Mouse (Mus musculus) heart, postnatal 10 days (tissue): ENCODE measurements around the gene Zbtb12. TPM values are rescaled to one million over a fixed set of nuclear protein-coding genes. Genes with fewer than 3 reads are reported as not detected.
A peak's percentile ranks its signal among the peaks of the same experiment; 100 is the strongest.

ENCODE experiments used
- DNase-seq, 2 experiments: peaks; one replicate each; pipeline ENCODE4 v3.0.0; 2021
- intact Hi-C: fragments of 180-260 bp; cut with DNase I; formaldehyde crosslinking; loops from one replicate; pipeline ENCODE4 v1.15.1; 2025
- total RNA-seq, 2 experiments: library from RNA; stranded (reverse); gene quantifications; 2 replicates each; pipeline ENCODE4 v1.2.3; 2021

Gene Zbtb12
- total RNA-seq, 2 experiments from 2014 or later: 5.5 to 9.3 TPM

GRCm38 (mm10) chr17:34862416-34863081 lies 16.7 kb upstream of the Zbtb12 start, which contains the start of gene Cfb:
Gene Cfb, minus strand, starts transcription at chr17:34862518.
- no peak for DNase-seq
- intact Hi-C loops: no loop called here

- DNase-seq: no peak
- intact Hi-C loops: no loop called here
Observed at GRCm38 (mm10) chr17:34865981-34866380, 13.3 kb upstream of the Zbtb12 start.

GRCm38 (mm10) chr17:34874321-34874720 lies 5.0 kb upstream of the Zbtb12 start:
- intact Hi-C loops: no loop called here
- DNase-seq: no peak

GRCm38 (mm10) chr17:34881166-34881565 lies 1.9 kb downstream of the Zbtb12 start:
- intact Hi-C loops: no loop called here
- no peak for DNase-seq

- no peak for DNase-seq
- intact Hi-C loops: no loop called here
Observed at GRCm38 (mm10) chr17:34881683-34882310, 2.5 kb downstream of the Zbtb12 start, which contains the start of gene Gm20547. Gene Gm20547, minus strand, starts transcription at chr17:34882042.

GRCm38 (mm10) chr17:34883332-34883731 lies 4.0 kb downstream of the Zbtb12 start:
- intact Hi-C loops: no loop called here
- DNase-seq: no peak

GRCm38 (mm10) chr17:34884704-34885103 lies 5.4 kb downstream of the Zbtb12 start:
- no peak for DNase-seq
- intact Hi-C loops: no loop called here

- intact Hi-C loops: no loop called here
- DNase-seq: no peak
Observed at GRCm38 (mm10) chr17:34885615-34886014, 6.3 kb downstream of the Zbtb12 start.

- intact Hi-C loops: no loop called here
- no peak for DNase-seq
Observed at GRCm38 (mm10) chr17:34887942-34888341, 8.7 kb downstream of the Zbtb12 start.

GRCm38 (mm10) chr17:34890074-34890743 lies 10.9 kb downstream of the Zbtb12 start:
- intact Hi-C loops: no loop called here
- DNase-seq: no peak

- DNase-seq: no peak
- intact Hi-C loops: no loop called here
Observed at GRCm38 (mm10) chr17:34891377-34891776, 12.1 kb downstream of the Zbtb12 start.

GRCm38 (mm10) chr17:34893072-34893824 lies 14.0 kb downstream of the Zbtb12 start:
- intact Hi-C loops: loop anchor here (2.0 kb wide), 1 partner anchor 36 kb away; no protein-coding TSS in a partner anchor
- DNase-seq: no peak

GRCm38 (mm10) chr17:34894074-34894597 lies 14.9 kb downstream of the Zbtb12 start:
- peak; percentile 94 to 96 for DNase-seq
- intact Hi-C loops: no loop called here

- peak; percentile 59 to 65 for DNase-seq
Observed at GRCm38 (mm10) chr17:34894801-34895530, 15.7 kb downstream of the Zbtb12 start.

GRCm38 (mm10) chr17:34895724-34896123 lies 16.4 kb downstream of the Zbtb12 start:
- no peak for DNase-seq
- intact Hi-C loops: no loop called here

More at GRCm38 (mm10) chr17:34894801-34895530, 15.7 kb downstream of the Zbtb12 start:
- intact Hi-C loops: no loop called here

- no peak for DNase-seq
- intact Hi-C loops: no loop called here
Observed at GRCm38 (mm10) chr17:34896366-34896765, 17.1 kb downstream of the Zbtb12 start.

- intact Hi-C loops: no loop called here
Observed at GRCm38 (mm10) chr17:34897373-34898159, 18.3 kb downstream of the Zbtb12 start.

GRCm38 (mm10) chr17:34898160-34898586 lies 18.9 kb downstream of the Zbtb12 start, which contains the start of the genes C2 and Ehmt2:
Gene C2, minus strand, starts transcription at chr17:34898265.
Gene Ehmt2, plus strand, starts transcription at chr17:34898469.
- intact Hi-C loops: no loop called here
- peak; percentile 85 for DNase-seq

More at GRCm38 (mm10) chr17:34897373-34898159, 18.3 kb downstream of the Zbtb12 start:
- peak; percentile 45 to 58 for DNase-seq

- intact Hi-C loops: no loop called here
- peak in 1 of 2 experiments; percentile 24 for DNase-seq
Observed at GRCm38 (mm10) chr17:34898706-34899052, 19.4 kb downstream of the Zbtb12 start.
